Mouse (Mus musculus) spleen, postnatal 36 days (tissue): Measurements from ENCODE around the gene Adap2.

Source experiments
- DNase-seq, 2 experiments: peaks; one replicate each; pipeline ENCODE4 v3.0.0; 2022; ENCODE audit warnings: low spot score in 2 of 2, mixed read lengths in 1 of 2

Gene Adap2

DNA sequence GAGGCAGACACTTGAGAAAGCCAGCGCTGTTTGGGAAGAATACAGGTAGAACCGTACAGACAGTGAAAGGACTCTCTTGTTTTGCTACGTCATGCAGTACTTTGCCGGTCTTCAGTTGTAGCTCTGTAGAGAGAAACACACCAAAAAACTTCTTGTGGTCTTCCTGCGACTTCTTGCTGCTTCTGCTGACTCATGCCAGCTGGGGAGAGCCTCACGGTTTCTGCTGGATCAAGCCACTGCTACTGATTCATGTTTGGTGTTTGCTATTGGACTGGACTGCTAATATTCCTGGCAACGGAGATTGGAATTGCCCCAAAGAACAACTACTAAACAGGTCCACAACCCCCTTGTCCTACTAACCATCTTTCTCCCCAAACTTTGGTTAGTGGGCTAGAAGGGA lies 42.4 kb downstream of the Adap2 start:
- no peak for DNase-seq

DNA sequence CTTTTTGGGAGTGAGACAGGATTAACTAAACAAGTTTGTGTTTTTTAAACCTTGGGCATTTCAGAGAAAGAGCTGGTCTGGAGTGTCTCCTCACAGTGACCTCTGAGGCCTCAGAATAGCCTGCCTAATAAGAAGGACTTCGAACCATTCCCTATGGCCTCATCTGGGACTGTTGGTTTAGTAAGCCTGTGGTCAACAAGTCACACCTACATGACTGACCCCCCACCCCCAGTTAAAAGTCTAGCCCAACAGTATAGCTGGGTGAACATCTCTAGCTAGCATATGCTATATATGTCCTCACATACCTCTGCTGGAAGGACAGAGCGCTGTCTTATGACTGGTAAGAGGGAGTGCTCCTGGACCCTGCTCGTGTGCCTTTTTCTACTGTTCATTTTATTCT lies 45.4 kb downstream of the Adap2 start:
- DNase-seq = no peak

DNA sequence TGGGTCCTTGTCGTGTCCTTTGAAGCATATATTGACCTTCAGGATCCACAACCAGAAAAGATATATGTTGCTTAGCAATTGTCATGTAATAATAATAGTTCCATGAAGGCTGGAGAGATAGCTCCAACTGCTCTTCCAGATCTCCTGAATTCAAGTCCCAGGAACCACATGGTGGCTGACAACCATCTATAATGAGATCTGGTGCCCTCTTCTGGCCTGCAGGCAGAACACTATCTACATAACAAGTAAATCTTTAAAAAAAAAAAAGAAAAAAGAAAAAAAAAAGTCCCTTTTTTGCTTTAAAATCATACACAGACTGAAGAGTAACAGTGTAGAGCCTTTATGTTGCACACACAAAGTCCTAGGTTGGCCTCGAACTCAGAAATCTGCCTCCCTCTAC lies 45.9 kb downstream of the Adap2 start:
- DNase-seq = no peak

GRCm38 (mm10) chr11:80200326-80200725 lies 46.4 kb downstream of the Adap2 start:
- DNase-seq = no peak

- no peak for DNase-seq
Measured at GRCm38 (mm10) chr11:80202296-80202695, 48.4 kb downstream of the Adap2 start.

DNA sequence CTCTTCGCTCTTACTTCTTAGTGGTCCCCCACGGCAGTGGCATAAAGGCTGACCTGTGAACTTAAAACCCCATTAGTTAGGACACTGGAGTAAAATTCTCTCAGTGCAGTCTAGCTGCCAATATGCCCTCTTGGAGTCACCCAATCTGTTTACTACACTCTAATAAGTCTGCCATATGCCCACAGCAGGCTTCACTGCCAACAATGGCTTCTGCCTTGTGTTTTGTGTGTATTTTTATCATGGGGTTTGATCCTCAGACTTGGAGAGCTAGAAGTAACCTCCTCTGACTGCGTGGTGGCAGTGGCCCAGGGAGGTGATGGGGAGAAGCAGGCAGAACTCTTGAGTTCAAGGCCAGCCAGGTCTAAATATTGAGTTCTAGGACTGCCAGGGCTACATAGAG lies 50.1 kb downstream of the Adap2 start:
- DNase-seq = no peak

- no peak for DNase-seq
Measured at GRCm38 (mm10) chr11:80204941-80205340, 51.0 kb downstream of the Adap2 start.

GRCm38 (mm10) chr11:80208465-80208859 lies 54.6 kb downstream of the Adap2 start:
- DNase-seq = no peak

GRCm38 (mm10) chr11:80208860-80209800 lies 55.2 kb downstream of the Adap2 start, which contains the start of gene Rhot1:
Gene Rhot1 (plus strand): TSS chr11:80209019.
- DNase-seq = peak; percentile 94 to 95

- no peak for DNase-seq
Measured at GRCm38 (mm10) chr11:80210321-80210720, 56.4 kb downstream of the Adap2 start.

DNA sequence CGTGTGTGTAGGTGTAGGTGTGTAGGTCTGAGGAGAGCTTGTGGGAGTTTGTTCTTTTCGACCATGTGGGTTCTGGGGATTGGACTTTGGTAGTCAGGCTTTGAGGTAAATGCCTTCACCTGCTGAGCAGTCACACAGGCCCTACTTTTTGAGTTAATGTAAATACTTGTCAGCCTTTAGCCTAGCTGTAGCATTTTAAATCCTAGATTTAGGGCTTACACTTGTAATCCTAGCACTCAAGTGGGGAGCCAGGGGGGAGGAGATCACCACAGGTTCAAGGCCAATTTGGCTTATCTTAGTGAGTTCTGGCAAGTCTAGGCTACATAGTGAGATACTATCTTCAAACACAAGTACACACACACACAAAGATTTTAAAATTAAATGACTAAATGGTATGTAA lies 58.4 kb downstream of the Adap2 start:
- no peak for DNase-seq

DNA sequence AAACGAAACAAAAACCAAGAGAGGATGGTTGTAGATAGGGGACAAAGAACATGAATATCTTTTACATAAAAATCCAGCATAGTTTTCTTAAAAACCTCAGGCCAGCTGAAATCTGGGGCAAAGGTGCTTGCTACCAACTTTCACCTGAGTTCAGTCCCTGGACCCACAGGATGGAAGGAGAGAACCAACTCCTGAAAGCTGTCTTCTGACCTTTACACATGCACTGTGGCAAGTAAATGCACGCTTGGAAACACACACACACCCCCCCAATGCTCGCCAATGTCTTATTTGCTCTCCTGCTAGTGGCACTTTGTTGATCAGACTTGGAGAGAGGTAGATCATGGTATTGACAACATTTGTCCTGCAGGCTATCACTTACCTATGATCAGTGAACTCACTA lies 61.4 kb downstream of the Adap2 start:
- no peak for DNase-seq

DNA sequence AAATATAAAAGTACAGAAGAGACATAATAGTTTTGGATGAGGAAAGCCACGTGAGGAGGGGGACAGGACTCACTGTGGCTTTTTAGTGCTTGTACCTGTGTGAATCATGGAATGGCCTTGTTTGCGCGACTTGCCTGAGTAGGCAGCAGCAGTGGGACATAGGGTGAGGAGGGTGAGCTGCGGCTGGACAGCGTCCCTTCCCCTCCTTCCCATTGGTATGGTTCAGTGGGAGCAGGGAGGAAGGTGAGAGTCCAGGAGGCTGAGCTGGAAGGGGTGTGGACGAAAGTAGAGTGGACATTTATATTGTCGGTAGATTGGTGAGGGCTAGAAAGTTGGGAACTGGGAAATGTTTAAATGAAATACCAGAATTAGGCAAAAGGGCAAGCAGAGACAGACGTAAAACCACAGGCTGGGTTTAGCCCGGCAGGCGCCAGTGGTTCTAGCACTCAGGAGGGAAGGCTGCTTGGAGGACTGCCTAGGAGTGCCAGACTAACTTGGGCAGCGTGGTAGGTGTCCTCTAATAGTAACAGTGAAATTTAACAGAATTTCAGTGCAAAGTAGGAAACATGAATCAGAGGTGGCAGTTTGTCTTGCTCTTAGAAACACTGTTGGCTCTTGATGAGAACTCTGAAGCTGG lies 64.9 kb downstream of the Adap2 start:
- DNase-seq = no peak
